Mouse (Mus musculus) ovary, adult 10 weeks (tissue): ENCODE results near the gene Tifa. TPM values are rescaled to one million over a fixed set of nuclear protein-coding genes. Genes with fewer than 3 reads are reported as not detected.

ENCODE experiments used
- polyA plus RNA-seq: library from polyadenylated mRNA; stranded (reverse); fragments of 350-450 nt; fragmentation: Illumina TruSeq; extraction: RNeasy Lipid Tissue Mini Kit (QIAGEN cat#74804); gene quantifications from one replicate; pipeline ENCODE4 v1.2.3, GENCODE M21; 2014

The Tifa gene
- 25.9 TPM for polyA plus RNA-seq

GRCm38 (mm10) chr3:127789500-127790191 is at the start of gene Tifa:
TSS of gene Tifa (plus strand) at chr3:127789805.

DNA sequence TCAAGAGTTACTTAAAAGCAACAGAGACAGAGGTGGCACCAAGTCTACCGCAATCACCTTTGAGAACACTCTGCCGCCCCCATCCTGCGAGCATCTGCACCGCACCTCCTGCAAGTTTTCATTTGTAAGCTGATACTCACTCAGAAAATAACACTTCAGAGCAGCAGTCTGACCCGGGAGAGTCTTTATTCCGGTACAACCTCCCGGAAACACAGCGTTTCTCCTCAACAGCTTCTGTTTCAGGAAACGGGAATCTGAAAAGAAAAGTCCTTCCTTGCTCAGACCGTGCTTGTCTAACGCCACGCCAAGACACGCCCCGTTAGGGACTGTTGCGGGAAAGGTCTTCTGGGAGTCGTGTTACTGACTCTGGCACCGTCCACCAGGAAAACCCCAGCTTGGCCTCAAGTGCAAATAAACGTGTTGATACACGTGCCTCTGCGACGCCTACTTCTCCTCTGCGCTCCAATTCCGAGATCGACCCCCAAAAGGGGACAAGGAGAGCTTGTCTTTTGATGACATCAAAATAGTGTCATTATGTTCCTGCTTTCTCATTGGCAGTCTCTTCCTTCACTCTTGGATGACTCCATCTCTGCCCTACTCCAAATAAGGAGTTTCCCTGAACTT is 9.5 kb upstream of the Tifa start, which contains the start of gene Alpk1:
Gene Alpk1, minus strand, starts transcription at position 507 of the 624 bp plus-strand sequence.

GRCm38 (mm10) chr3:127837154-127837865 is 47.7 kb downstream of the Tifa start, which contains the start of gene Ap1ar:
TSS of gene Ap1ar (minus strand) at chr3:127837523.

Other genes with a start within 250 kb of the Tifa start
- 108 TPM for gene Larp7, start 236.5 kb upstream of the Tifa start, polyA plus RNA-seq
- 6.6 TPM for gene Zgrf1, start 236.3 kb upstream of the Tifa start, polyA plus RNA-seq
- gene Neurog2, start 156.7 kb upstream of the Tifa start, polyA plus RNA-seq = not detected
- 4.5 TPM for gene Alpk1, start 9.3 kb upstream of the Tifa start, polyA plus RNA-seq
- 35.2 TPM for gene Ap1ar, start 47.7 kb downstream of the Tifa start, polyA plus RNA-seq
- 8.2 TPM for gene Fam241a, start 106.5 kb downstream of the Tifa start, polyA plus RNA-seq